Mouse (Mus musculus): ENCODE results near the gene Runx2.

GRCm38 (mm10) chr17:44639446-44639845 lies 175.2 kb downstream of the Runx2 start:
- no peak for TF ChIP-seq CTCF (IDR thresholded peaks at IDR 0.05; ENCODE audit: extremely low read depth, insufficient read depth, low read length)
- no peak for TF ChIP-seq POLR2A (IDR thresholded peaks at IDR 0.05; ENCODE audit: extremely low read depth, insufficient read depth, low read length)
